Mouse (Mus musculus) lung, postnatal 14 days (tissue): ENCODE measurements around the gene Cldn20.
A peak's percentile ranks its signal among the peaks of the same experiment; 100 is the strongest.

Experiments used
- DNase-seq: peaks from one replicate; pipeline ENCODE4 v3.0.0; 2021

Gene Cldn20

GRCm38 (mm10) chr17:3530549-3530948 lies 1.8 kb upstream of the Cldn20 start:
- no peak for DNase-seq

- DNase-seq: no peak
Observed at GRCm38 (mm10) chr17:3531641-3532040, 713 bp upstream of the Cldn20 start.

- peak; percentile 11 for DNase-seq
Observed at GRCm38 (mm10) chr17:3533425-3533824, 1.1 kb downstream of the Cldn20 start.

- DNase-seq: no peak
Observed at GRCm38 (mm10) chr17:3540304-3540703, 8.0 kb downstream of the Cldn20 start.

- no peak for DNase-seq
Observed at GRCm38 (mm10) chr17:3541033-3541432, 8.7 kb downstream of the Cldn20 start.

- no peak for DNase-seq
Observed at GRCm38 (mm10) chr17:3547725-3548124, 15.4 kb downstream of the Cldn20 start.

- no peak for DNase-seq
Observed at GRCm38 (mm10) chr17:3556251-3556650, 23.9 kb downstream of the Cldn20 start.

- peak; percentile 98 for DNase-seq
Observed at GRCm38 (mm10) chr17:3557331-3558311, 25.3 kb downstream of the Cldn20 start, which contains the start of gene Tfb1m. Gene Tfb1m, minus strand, starts transcription at chr17:3557781.

- DNase-seq: peak; percentile 11
Observed at GRCm38 (mm10) chr17:3558356-3558870, 26.1 kb downstream of the Cldn20 start.

GRCm38 (mm10) chr17:3560534-3560933 lies 28.2 kb downstream of the Cldn20 start:
- DNase-seq: no peak

- no peak for DNase-seq
Observed at GRCm38 (mm10) chr17:3562405-3562804, 30.1 kb downstream of the Cldn20 start.

- peak; percentile 83 for DNase-seq
Observed at GRCm38 (mm10) chr17:3570876-3571275, 38.5 kb downstream of the Cldn20 start.
